In the genomic region with DNA sequence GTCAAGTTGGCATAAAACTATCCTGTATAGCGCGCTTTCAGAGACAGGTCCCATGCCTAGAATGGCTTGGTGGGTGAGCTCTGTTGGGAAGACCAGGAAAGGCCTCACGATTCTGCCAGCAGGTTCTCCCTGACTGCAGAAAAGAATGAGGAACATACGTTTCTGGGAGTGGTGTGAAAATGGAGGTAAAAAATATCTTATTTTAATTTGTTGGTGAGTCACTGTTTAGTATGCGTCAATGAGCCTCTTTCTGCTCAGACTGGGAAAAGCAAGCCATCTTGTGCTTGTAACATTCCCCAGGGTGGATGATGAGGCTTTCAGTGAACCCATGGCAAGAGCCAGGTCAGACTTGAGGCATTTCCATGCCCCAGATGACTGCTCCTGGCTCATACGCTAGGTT, we compare ENCODE assay signal across 15 mouse cellular contexts.
DNase-seq lines count a peak whose midpoint lies in the region; ATAC-seq lines count a peak whose summit lies in the region.
"Had no signal": no experiment of that assay in that cellular context is flagged by ENCODE, and none has a peak within 500 bp of the region (broad histone marks: within the 10 kb centered on the region; RNA-seq: fewer than 3 reads in every experiment).

No protein-coding gene starts in this region.

- H3K4me3 ChIP-seq in heart, embryonic 12.5 days, result no peak overlapping the region
- H3K4me3 ChIP-seq in heart, embryonic 10.5 days, result no peak overlapping the region
- peak overlapping the region; percentile 5 for H3K4me3 ChIP-seq in megakaryocyte, embryonic 14.5 days (replicated peaks)
- no peak overlapping the region for H3K4me3 ChIP-seq in midbrain, embryonic 10.5 days
- H3K4me3 ChIP-seq: hindbrain, embryonic 15.5 days; limb, embryonic 15.5 days had no signal

- ATAC-seq in heart, embryonic 12.5 days (ENCODE audit: insufficient number of reproducible peaks, low FRiP score), result no peak
- ATAC-seq in megakaryocyte, adult 5-6 weeks (ENCODE audit: poor library complexity, severe bottlenecking), result no peak
- 0 out of 2 replicates have a peak, but pooled peaks have one; percentile 20 for ATAC-seq in common myeloid progenitor, adult 5-6 weeks (replicated peaks; ENCODE audit: low read depth, poor library complexity, severe bottlenecking)
- ATAC-seq in megakaryocyte-erythroid progenitor cell, adult 5-6 weeks (replicated peaks; ENCODE audit: low FRiP score, low TSS enrichment, poor library complexity, severe bottlenecking), result 0 out of 2 replicates have a peak, but pooled peaks have one; percentile 6

- DNase-seq in heart, embryonic 10.5 days (ENCODE audit: low spot score), result no peak
- no peak for DNase-seq in midbrain, embryonic 10.5 days (ENCODE audit: low spot score)
- no peak for DNase-seq in cerebellum, adult 11 months
- DNase-seq: adrenal gland, postnatal 14 days; cerebellum, adult 11-12 months; kidney, adult 2 months; layer of hippocampus, postnatal 36 days; midbrain, embryonic 14.5 days had no signal

- no peaks in the 10 kb centered on the region for H3K27me3 ChIP-seq in heart, embryonic 12.5 days (replicated peaks)
- H3K27me3 ChIP-seq in heart, embryonic 10.5 days (ENCODE audit: insufficient read depth, poor library complexity, severe bottlenecking), result no peaks in the 10 kb centered on the region
- H3K27me3 ChIP-seq in megakaryocyte, embryonic 14.5 days (replicated peaks), result no peaks in the 10 kb centered on the region
- H3K27me3 ChIP-seq in midbrain, embryonic 10.5 days (ENCODE audit: low read depth, poor library complexity, severe bottlenecking), result no peaks in the 10 kb centered on the region
- H3K27me3 ChIP-seq: hindbrain, embryonic 15.5 days; limb, embryonic 15.5 days had no signal

- peaks cover 65% of the 10 kb centered on the region for H3K36me3 ChIP-seq in heart, embryonic 12.5 days
- peaks cover 65% of the 10 kb centered on the region for H3K36me3 ChIP-seq in heart, embryonic 10.5 days
- H3K36me3 ChIP-seq in megakaryocyte, embryonic 14.5 days (replicated peaks; ENCODE audit: low read length), result peaks cover 47% of the 10 kb centered on the region
- peaks cover 89% of the 10 kb centered on the region for H3K36me3 ChIP-seq in midbrain, embryonic 10.5 days

- H3K4me1 ChIP-seq in heart, embryonic 12.5 days (replicated peaks), result peaks cover 12% of the 10 kb centered on the region
- peaks cover 4% of the 10 kb centered on the region for H3K4me1 ChIP-seq in heart, embryonic 10.5 days
- peaks cover 46% of the 10 kb centered on the region for H3K4me1 ChIP-seq in megakaryocyte, embryonic 14.5 days
- no peaks in the 10 kb centered on the region for H3K4me1 ChIP-seq in midbrain, embryonic 10.5 days
- H3K4me1 ChIP-seq: hindbrain, embryonic 15.5 days; limb, embryonic 15.5 days had no signal

- WGBS in heart, embryonic 12.5 days, result 90% methylated on average over 6 of the region's 6 CpGs
- 90% methylated on average over 6 of the region's 6 CpGs for WGBS in heart, embryonic 10.5 days
- 94% methylated on average over 6 of the region's 6 CpGs for WGBS in midbrain, embryonic 10.5 days

- no peak overlapping the region for H3K4me2 ChIP-seq in heart, embryonic 12.5 days
- H3K4me2 ChIP-seq: hindbrain, embryonic 15.5 days; limb, embryonic 15.5 days had no signal

- H3K27ac ChIP-seq in heart, embryonic 12.5 days (ENCODE audit: poor library complexity, severe bottlenecking), result peak overlapping the region; percentile 56
- no peak overlapping the region for H3K27ac ChIP-seq in heart, embryonic 10.5 days
- no peak overlapping the region for H3K27ac ChIP-seq in midbrain, embryonic 10.5 days (replicated peaks)
- H3K27ac ChIP-seq: hindbrain, embryonic 15.5 days; limb, embryonic 15.5 days had no signal

- no peak overlapping the region for H3K9ac ChIP-seq in heart, embryonic 12.5 days
- H3K9ac ChIP-seq: hindbrain, embryonic 15.5 days; limb, embryonic 15.5 days had no signal

- H3K9me3 ChIP-seq in heart, embryonic 12.5 days (replicated peaks), result no peaks in the 10 kb centered on the region
- H3K9me3 ChIP-seq in heart, embryonic 10.5 days, result no peaks in the 10 kb centered on the region
- H3K9me3 ChIP-seq in megakaryocyte, embryonic 14.5 days, result no peaks in the 10 kb centered on the region
- H3K9me3 ChIP-seq in midbrain, embryonic 10.5 days (replicated peaks), result no peaks in the 10 kb centered on the region
- H3K9me3 ChIP-seq: hindbrain, embryonic 15.5 days; limb, embryonic 15.5 days had no signal

Comparison
In these comparisons a context has a peak if more than half of its experiments do, and no peak if none do; other contexts are left out.
1. ATAC-seq: peak in common myeloid progenitor, adult 5-6 weeks (single experiment) and megakaryocyte-erythroid progenitor cell, adult 5-6 weeks (single experiment); none in heart, embryonic 12.5 days (single experiment) and megakaryocyte, adult 5-6 weeks (single experiment).